Mouse (Mus musculus) embryonic stem cell, embryonic (primary cell): ENCODE measurements around the gene Fntb.
"Not testable (repeated sequence)": the region's sequence is repeated elsewhere in the genome, so short reads cannot be mapped to it uniquely, and the experiment has no call there.

Experiments
- CTCF ChIA-PET, 4 experiments: fragments of 300-600 bp in 2 of 4; fragments of 350-600 bp in 2 of 4; sonication (Branson Sonifier 250); formaldehyde crosslinking; loops; one replicate each; lab custom pipeline; 2022; ENCODE audit warnings: inconsistent platforms in 2 of 4; lab: Charles Lee
- POLR2A ChIA-PET, 4 experiments: fragments of 300-600 bp in 2 of 4; fragments of 350-600 bp in 2 of 4; sonication (Branson Sonifier 250); formaldehyde crosslinking; loops; one replicate each; lab custom pipeline; 2022; ENCODE audit warnings: antibody characterized with exemption in 4 of 4, inconsistent platforms in 1 of 4; lab: Charles Lee

Gene Fntb

DNA sequence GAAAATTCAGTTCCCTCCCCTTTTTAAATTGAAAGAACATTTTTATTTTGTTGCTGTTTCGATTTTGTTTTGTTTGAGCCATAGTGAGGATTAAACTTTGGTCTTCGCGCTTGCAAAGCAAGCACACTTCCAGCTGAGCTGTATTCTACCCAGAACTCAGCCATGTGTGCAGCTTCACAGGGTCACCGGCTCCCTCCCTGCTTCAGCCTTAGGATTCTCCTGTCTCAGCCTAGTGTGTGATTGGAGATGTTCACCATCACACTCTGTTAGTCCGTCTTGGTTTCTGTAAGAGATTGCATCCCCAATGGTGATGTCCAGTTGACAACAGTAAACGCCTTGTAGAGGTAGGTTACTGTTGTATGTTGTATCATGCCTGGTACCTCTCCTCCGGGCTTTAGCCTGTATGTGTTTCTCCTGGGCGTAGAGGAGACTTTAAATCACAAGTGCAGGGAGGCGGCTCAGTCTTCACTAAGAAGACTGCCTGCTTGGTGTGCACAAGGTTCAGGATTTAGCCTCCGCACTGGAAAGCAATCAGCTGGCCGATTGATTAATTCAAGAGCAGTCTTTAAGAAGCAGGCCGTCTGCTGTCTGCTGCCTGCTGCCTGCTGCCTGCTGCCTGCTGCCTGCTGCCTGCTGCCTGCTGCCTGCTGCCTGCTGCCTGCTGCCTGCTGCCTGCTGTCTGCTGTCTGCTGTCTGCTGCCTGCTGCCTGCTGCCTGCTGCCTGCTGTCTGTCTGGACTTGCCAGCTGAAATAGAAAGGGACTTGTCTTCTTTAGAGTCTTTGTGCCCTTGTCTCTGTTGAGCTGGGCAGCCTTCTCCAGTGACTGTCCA lies 15.5 kb downstream of the Fntb start:
- ChIA-PET POLR2A (interaction anchor here in 1 of 4 experiments (0.6 to 1.1 kb wide), 2 partner anchors 230 to 252 kb away, joined by 3 read pairs; no protein-coding TSS in a partner anchor), CTCF (interaction anchor here in 3 of 4 experiments (0.6 to 0.9 kb wide), 3 partner anchors 13 to 52 kb away, joined by 3 to 5 read pairs (median 3); no protein-coding TSS in a partner anchor)

DNA sequence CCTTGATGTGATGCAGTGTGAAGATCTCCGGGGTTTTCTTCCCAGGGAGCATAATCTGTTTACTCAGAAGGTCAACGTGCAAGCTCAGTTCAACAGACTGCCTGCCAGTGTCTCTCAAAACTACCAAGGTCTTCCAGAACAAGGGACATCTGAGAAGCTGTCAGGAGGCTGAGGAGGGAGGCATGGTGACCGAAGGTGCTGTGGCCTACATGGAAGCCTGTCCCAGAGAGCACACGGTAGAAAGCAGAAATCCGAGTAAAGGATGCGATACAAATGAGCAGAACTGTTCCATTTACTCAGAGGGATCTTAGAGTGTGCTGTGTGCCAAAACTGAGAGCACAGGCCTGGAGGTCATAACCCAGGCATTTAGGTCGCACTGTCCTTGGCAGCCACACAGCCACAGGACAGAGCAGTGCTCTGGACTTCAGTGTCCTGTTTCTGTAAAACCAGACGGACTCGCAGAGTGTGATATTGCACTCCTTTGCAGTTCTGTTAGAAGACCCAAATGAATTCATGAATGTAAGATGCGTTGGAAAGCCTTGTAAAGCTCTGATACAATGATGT lies 18.7 kb downstream of the Fntb start:
- ChIA-PET POLR2A (interaction anchor here in 2 of 4 experiments (0.6 to 1.8 kb wide), 6 partner anchors 10 to 380 kb away, joined by 3 to 7 read pairs (median 3); partner anchors contain the start of genes Gpx2 (in 2 of the 2) and Hspa2 (in 1 of the 2)), CTCF (interaction anchor here in 1 of 4 experiments (1.6 kb wide), 1 partner anchor 32 kb away, joined by 8 read pairs; no protein-coding TSS in a partner anchor)

DNA sequence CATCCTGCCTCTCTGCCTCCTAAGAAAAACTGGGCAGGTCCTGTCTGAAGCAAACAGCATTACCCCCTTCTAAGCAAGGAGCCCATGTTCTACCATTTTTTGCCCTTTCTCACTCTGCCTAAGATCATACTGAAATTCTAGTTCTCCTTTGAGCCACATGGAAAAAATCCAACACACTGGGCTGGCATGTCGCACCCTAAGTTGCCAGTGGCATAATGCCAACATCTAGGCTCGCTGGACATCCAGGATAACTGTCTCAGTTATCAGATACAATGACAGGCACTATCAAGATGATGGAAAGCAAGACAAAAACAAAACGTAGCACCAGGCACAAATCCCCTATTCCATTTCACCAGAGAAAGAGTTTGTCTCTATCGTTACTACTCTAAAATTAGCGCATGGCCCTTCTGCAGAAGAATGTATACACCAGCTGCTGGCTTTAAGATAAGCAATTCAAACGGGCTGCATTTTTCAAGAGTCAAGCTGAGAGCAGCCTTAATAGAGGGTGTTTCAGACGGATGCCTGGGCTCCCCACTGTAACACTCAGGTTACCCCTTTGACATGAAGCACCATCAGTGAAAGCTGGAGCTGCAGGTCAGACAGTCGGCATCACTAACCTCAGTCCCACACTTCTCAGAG lies 25.2 kb downstream of the Fntb start:
- CTCF ChIA-PET = no interaction called here
- POLR2A ChIA-PET = no interaction called here

DNA sequence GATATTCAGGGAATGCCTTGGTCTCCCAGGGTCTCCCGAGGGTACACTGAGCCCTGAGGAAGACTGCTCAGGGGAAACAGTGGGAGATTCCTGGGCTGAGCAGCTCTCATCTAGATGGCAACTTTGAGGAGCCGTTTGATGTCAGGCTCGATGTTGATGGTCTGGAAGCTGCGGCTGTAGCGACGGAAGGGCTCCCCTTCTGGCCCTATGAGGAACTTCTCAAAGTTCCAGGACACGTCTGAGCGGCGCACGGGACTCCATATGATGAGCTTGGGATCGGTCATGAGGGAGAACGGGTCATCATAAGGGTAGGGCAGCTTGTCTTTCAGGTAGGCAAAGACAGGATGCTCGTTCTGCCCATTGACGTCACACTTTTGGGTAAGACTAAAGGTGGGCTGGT lies 27.2 kb downstream of the Fntb start:
- CTCF ChIA-PET = interaction anchor here in 2 of 4 experiments (0.7 to 1.0 kb wide), 3 partner anchors 11 to 201 kb away, joined by 3 to 4 read pairs (median 3); no protein-coding TSS in a partner anchor
- POLR2A ChIA-PET = not testable (repeated sequence)

DNA sequence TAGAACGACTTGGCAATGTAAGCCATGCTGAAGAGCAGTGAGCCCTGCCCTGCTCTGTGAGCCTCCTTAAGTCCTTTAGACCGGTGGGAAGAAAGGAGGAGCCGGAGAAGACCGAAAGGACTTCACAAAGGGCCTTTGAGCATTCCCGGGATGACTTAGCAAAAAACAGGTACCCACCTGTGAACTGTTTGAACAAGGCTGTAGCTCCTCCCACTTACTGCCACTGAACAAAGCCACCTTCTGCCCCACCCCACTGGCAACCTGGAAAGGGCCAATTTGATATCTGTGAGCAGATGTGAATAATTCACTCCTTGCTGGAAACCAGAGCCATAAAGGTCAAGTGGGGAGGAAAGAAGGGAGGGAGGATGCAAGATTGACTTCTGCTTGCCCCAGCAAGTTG lies 30.0 kb downstream of the Fntb start, which contains the start of gene Gpx2:
Gene Gpx2, minus strand, starts transcription at position 205 of the 400 bp plus-strand sequence.
- ChIA-PET CTCF (interaction anchor here in 2 of 4 experiments (0.9 to 1.8 kb wide), 2 partner anchors 9 kb away, joined by 3 to 6 read pairs; no protein-coding TSS in a partner anchor), POLR2A (interaction anchor here in 2 of 4 experiments (0.8 to 2.1 kb wide), 16 partner anchors 9 to 442 kb away, joined by 3 to 10 read pairs (median 3); partner anchors contain the start of gene Fut8 (in 1 of the 2))

DNA sequence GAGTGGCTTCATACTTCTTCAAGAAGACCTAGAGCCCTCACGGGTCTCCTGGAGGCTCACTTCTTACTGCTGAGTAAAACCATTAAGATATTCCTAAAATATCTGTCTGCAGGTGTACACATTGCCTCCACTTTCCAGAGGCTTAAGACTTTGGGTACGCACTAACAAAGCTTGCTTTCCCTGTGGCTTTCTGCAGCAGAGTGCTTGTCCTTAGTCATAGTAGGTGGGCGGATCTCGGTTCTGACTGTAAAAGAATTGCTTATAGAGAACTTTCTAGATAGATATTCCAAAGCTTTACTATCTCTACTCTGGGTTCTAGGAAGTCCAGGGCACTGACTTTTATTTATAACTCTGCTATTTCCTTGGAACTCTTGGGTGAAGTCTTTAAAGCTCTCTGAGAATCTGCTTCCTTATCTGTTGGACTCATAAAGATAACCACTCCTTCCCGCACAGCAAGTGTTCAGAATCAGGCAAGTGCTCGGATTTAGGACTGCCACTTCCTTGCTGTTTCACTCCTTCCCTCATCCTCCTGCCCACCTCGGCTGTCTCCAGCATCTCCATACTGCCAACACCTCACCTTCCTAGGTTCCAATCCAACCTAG lies 31.6 kb downstream of the Fntb start:
- ChIA-PET CTCF (interaction anchor here in 1 of 4 experiments (1.0 to 1.1 kb wide), 2 partner anchors 9 to 36 kb away, joined by 3 read pairs; no protein-coding TSS in a partner anchor), POLR2A (interaction anchor here in 3 of 4 experiments (0.6 to 1.6 kb wide), 11 partner anchors 9 to 201 kb away, joined by 3 to 8 read pairs (median 4); partner anchors contain the start of gene Max (in 1 of the 3))

DNA sequence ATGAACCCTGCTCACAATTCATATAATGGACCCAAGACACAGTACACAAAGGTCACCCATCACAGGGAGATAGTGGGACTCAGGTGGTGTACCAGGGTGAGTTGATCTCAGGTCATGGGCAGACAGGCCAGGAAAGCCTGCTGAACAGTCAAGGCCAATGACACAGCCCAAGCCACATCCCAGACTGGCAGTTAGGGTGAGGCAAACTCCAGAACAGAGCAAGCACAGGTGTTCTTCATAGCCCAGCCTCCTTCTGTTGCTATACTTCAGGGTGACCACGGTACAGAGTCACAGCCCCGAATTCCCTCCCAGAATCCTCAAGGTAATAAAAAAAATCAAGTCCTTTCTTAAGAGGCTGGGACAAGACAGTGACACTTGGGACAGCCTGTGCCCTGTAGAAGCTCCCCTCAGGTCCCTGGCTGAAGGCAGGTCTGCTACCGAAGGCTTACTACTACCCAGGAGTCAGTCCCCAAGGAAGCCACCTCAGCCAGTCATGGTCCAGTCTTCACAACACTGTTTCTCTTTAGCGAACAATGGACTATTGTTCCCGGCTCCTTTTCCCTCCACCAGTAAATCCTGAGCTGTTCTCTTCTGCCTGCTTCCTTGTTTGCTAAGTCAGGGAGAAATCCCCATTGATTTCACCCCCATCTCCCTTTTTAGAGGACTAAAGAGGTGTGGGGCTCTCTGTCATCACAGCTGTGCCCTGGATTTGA lies 32.8 kb downstream of the Fntb start:
- POLR2A ChIA-PET = interaction anchor here in 3 of 4 experiments (0.6 to 1.5 kb wide), 7 partner anchors 24 to 249 kb away, joined by 3 to 4 read pairs (median 3); partner anchors contain the start of gene Rab15 (in 1 of the 3)
- CTCF ChIA-PET = interaction anchor here in 2 of 4 experiments (0.5 to 1.1 kb wide), 3 partner anchors 11 to 1739 kb away, joined by 3 to 4 read pairs (median 3); no protein-coding TSS in a partner anchor

DNA sequence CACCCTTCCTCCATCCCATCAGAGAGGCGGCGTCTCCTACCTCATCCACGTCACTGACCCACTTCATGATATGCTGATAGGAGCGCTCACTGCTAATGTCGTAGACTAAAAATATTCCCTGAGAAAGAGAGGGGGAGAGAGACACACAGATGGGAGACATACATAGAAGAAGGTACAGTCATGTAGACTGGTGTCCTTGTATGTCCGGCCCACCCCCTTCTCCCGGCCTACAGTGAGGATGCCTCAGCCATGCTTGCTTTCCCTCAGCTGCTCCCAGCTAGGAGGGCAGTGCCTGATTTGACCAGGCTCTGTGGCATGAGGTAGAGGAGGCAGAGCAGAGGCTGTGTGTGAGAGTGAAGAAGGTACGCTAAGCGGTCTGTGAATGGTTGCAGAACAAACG lies 37.6 kb downstream of the Fntb start:
- POLR2A ChIA-PET = interaction anchor here in 2 of 4 experiments (1.6 to 1.9 kb wide), 2 partner anchors 15 to 19 kb away, joined by 5 to 9 read pairs; partner anchors contain the start of gene Rab15 (in 1 of the 2)
- CTCF ChIA-PET = interaction anchor here in 1 of 4 experiments (0.6 kb wide), 1 partner anchor 283 kb away, joined by 3 read pairs; no protein-coding TSS in a partner anchor

DNA sequence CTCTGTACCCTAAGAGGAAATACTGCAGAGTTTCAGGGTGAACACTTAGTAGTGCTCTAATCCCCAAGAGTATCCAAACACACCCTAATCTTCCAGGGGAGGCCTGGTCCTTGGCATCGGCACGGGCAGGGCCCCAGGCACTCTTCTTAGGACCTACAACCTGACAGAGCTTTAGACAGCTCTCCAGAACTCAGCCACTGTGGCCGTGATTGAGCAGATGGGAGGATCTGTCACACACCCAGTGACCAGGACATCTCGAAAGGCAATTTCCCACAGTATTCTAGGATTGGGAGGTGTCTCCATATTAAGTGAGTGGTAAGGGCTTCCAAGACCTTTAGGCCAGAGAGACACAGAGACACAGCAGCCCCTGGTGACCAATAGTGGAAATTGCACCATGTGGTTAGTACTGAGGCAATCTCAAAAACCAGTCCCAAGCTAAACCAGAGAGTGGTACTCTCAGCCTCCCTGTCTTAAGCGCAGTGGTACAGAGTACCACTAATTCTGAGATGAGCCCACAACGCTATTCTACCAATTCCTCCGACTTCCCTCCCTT lies 38.4 kb downstream of the Fntb start:
- CTCF ChIA-PET = interaction anchor here (0.5 to 1.9 kb wide), 25 partner anchors 8 to 318 kb away, joined by 3 to 6 read pairs (median 3); partner anchors contain the start of genes Gpx2 (in 2 of the 4), Churc1 (in 1 of the 4) and Fntb (in 1 of the 4)
- POLR2A ChIA-PET = interaction anchor here in 2 of 4 experiments (0.6 to 1.9 kb wide), 7 partner anchors 9 to 109 kb away, joined by 3 to 9 read pairs (median 3); partner anchors contain the start of genes Gpx2 (in 2 of the 2) and Rab15 (in 1 of the 2)

DNA sequence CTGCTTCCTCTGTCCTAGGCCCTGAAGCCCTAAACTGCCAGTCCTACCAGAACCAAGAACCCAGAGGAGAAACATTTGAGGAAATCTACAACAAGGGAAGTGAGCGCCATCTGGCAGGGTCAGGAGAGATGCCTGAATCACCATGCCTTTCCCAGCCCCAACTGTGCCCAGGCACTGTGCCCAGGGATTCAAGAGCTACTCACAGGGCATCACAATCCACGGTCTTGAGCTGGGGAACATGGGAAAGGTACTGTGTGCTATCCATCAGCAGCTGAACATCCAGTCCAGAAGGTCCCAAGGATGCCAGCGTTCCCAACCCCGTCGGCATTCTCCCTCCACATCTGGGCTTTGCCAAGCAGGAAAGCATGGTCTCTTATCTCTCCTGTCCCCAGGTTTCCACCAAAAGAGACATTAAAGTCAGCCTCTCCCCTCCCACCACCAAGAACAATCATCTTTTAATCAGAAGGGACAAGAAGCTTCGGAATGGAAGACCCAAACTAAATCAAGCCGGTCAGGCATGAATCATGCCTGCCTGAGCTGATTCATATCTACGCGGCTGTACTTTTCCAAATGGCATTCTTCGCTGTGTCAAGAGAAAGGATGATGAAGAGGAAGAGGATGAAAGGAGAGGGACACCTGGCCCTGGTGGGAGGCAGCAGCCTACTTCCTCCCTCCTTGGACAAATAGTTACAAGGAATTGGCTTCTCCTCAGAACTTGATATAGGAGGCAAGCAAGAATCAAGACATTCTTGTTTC lies 39.8 kb downstream of the Fntb start:
- POLR2A ChIA-PET = interaction anchor here in 2 of 4 experiments (0.8 to 2.1 kb wide), 5 partner anchors 9 to 32 kb away, joined by 3 to 9 read pairs (median 4); partner anchors contain the start of gene Gpx2 (in 1 of the 2)
- CTCF ChIA-PET = interaction anchor here in 3 of 4 experiments (1.1 to 1.9 kb wide), 6 partner anchors 9 to 213 kb away, joined by 3 to 6 read pairs (median 4); partner anchors contain the start of gene Gpx2 (in 1 of the 3)

DNA sequence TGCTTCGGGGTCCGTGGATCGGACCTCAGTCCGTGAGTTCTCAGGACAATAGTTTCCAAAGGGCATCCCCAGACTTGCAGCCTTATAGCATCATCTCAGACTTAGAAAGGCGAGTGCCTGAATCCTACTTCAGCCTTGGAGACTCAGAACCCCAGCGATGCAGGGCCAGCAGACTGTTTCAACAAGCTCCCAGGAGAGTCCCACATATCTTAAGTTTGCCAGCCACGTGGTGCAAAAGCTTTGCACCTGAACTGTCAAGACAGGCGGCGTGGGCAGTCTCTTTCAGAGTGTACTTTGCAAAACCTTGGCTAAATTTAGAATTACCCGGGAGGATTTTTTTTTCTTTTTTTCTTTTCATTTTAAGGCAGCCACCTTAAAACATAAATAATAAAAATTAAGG lies 42.4 kb downstream of the Fntb start:
- POLR2A ChIA-PET = no interaction called here
- CTCF ChIA-PET = no interaction called here

DNA sequence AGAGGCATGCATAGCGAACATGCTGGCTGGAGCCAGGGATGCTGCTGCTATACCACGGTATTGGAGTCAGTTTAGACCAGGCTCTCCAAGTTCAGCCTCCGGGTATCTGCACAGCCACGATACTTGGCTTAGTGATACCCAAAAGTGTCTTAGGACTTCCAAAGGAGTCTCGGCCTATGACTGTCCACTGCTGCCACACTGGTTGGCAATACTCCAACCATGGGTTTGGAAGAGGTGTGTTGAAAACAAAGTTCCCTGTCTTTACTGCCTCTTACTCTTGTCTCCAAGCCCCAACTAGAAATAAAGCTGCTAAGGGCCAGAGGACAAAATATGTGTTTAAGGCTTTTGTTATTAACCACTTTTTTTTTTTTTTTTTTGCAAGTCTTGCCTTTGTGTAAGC lies 45.1 kb downstream of the Fntb start:
- CTCF ChIA-PET = no interaction called here
- POLR2A ChIA-PET = interaction anchor here in 1 of 4 experiments (0.5 to 1.5 kb wide), 5 partner anchors 9 to 274 kb away, joined by 3 to 5 read pairs (median 4); partner anchors contain the start of gene Rab15

DNA sequence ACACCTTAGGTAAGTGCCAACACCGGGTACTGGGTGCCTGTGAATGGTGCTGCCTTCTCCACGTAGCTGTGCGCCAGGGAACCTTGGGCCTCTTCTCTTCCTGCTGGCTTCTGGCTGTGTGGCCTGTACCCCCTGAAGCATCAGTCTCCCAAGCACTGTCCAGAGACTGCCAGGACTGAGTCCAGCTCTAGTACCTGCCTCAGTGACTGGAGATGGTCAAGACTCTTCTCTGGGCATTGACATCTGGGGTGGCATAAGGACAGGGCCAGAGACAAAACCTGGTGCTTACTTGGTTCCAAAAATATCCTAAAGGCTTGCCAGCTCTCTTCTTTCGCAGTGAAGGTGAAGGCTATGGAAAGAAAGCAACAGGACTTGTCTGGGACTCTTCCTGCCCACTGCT lies 45.6 kb downstream of the Fntb start:
- ChIA-PET POLR2A (interaction anchor here in 1 of 4 experiments (1.1 to 1.5 kb wide), 2 partner anchors 8 to 10 kb away, joined by 3 to 4 read pairs; no protein-coding TSS in a partner anchor), CTCF (no interaction called here)

DNA sequence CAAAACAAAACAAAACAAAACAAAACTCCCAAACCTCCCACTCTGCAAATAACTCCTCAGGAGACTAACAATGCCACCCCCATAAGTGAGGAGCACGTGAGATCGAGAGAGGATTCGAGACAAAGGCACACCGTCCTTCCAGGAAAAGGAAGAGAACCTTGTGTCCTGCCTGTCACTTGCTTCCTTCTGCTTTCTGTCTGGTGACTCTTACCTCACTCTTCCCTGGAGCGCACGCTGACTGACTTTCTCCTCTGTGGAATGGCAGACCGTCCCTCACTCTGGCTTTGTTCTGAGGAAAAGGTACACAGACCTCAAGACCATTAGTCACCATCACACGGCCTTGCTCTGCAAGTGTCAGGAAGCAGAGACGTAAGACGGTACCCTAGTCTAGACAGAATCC lies 48.2 kb downstream of the Fntb start:
- ChIA-PET CTCF (interaction anchor here in 2 of 4 experiments (0.5 to 1.3 kb wide), 4 partner anchors 10 to 822 kb away, joined by 3 to 7 read pairs (median 4); no protein-coding TSS in a partner anchor), POLR2A (interaction anchor here in 3 of 4 experiments (0.7 to 1.5 kb wide), 6 partner anchors 8 to 32 kb away, joined by 3 to 4 read pairs (median 3); partner anchors contain the start of gene Rab15 (in 1 of the 3))

DNA sequence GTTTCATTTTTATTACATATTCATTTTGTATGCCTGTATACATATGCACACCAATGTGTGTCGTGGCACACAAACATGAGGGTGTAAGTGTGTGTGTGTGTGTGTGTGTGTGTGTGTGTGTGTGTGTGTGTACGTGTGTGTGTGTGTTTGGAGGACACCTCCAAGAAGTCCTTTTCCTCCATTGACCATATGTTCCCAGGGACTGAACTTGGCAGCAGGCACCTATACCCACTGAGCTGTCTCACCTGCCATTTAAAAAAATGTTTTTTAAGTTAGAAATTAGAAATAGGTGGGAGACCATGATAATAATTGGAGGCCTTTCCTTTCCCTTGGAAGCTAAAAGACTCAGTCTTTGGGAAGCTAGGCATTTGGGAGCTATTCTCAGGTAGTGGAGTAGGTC lies 48.7 kb downstream of the Fntb start:
- ChIA-PET POLR2A (interaction anchor here in 2 of 4 experiments (0.7 to 0.9 kb wide), 2 partner anchors 30 to 31 kb away, joined by 3 read pairs; no protein-coding TSS in a partner anchor), CTCF (interaction anchor here in 1 of 4 experiments (1.2 kb wide), 1 partner anchor 10 kb away, joined by 4 read pairs; no protein-coding TSS in a partner anchor)
